In the genomic region with DNA sequence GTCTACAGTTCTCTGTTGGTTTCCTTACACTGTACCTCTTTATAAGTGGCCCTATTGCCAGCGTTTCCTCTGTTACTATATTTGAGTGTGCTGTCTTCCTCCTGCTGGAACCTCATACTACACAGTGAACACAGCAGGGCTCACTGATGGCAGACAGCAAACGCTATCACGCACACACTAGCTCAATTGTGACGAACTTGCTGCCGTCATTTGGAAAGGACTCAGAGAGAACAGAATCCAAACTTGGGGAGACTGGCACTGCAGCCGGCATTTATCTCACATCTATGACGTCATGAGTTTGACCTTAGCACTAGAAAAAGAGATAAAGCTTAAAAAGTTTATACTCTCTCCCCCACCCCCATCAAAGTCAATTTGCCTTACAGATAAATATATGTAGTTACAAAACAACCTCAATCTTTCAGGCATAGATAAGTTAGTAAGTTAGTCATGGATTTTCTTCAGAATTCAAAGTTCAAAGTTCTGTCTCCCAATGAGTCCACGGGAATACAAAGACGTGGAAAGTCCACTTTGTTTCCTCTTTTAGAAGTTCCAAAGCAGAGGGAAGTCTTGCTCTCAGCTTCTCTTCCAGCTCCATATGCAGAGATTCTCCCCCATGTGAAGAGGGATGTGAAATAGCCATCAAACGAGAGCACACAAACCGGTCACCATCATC, we compare ENCODE assay signal across 15 mouse cellular contexts.
DNase-seq lines count a peak whose midpoint lies in the region; ATAC-seq and TF ChIP-seq lines count a peak whose summit lies in the region.
"Had no signal": no experiment of that assay in that cellular context is flagged by ENCODE, and none has a peak within 500 bp of the region (broad histone marks: within the 10 kb centered on the region; RNA-seq: fewer than 3 reads in every experiment).

No protein-coding gene starts in this region.

- H3K9ac ChIP-seq in heart, postnatal 0 days (replicated peaks; ENCODE audit: low read depth, low read length), result no peak overlapping the region
- H3K9ac ChIP-seq in intestine, embryonic 14.5 days (ENCODE audit: low read length), result no peak overlapping the region
- H3K9ac ChIP-seq: forebrain, postnatal 0 days; limb, embryonic 13.5 days; midbrain, embryonic 12.5 days had no signal

- ATAC-seq in heart, postnatal 0 days (ENCODE audit: insufficient read depth, low read depth), result peak; percentile 30; the same call in 1 of the 2 replicates
- no peak for ATAC-seq in megakaryocyte, adult 5-6 weeks (ENCODE audit: poor library complexity, severe bottlenecking)
- ATAC-seq in intestine, embryonic 14.5 days (replicated peaks; ENCODE audit: low FRiP score, low TSS enrichment, low read depth), result no peak
- ATAC-seq: activated CD4-positive, CD25-positive, alpha-beta regulatory T cell, adult 4 months had no signal

- no peak for TF ChIP-seq CTCF in heart, postnatal 0 days (IDR thresholded peaks at IDR 0.05; ENCODE audit: low read depth)

- 19% methylated on average over 11 of the region's 11 CpGs for WGBS in heart, postnatal 0 days
- 43% methylated on average over 11 of the region's 11 CpGs for WGBS in heart, embryonic 10.5 days
- WGBS in intestine, embryonic 14.5 days, result 57% methylated on average over 11 of the region's 11 CpGs
- WGBS in limb, embryonic 10.5 days, result 88% methylated on average over 11 of the region's 11 CpGs

- no peaks in the 10 kb centered on the region for H3K27me3 ChIP-seq in heart, postnatal 0 days (ENCODE audit: control insufficient read depth, insufficient read depth, low read length)
- H3K27me3 ChIP-seq in heart, embryonic 10.5 days (ENCODE audit: insufficient read depth, poor library complexity, severe bottlenecking), result no peaks in the 10 kb centered on the region
- peaks cover 2% of the 10 kb centered on the region for H3K27me3 ChIP-seq in megakaryocyte, embryonic 14.5 days (replicated peaks)
- H3K27me3 ChIP-seq in intestine, embryonic 14.5 days (replicated peaks; ENCODE audit: control insufficient read depth, insufficient read depth, low read length), result no peaks in the 10 kb centered on the region
- no peaks in the 10 kb centered on the region for H3K27me3 ChIP-seq in limb, embryonic 10.5 days (ENCODE audit: low read depth, poor library complexity, severe bottlenecking)
- H3K27me3 ChIP-seq: limb, embryonic 13.5 days had no signal

- no peaks in the 10 kb centered on the region for H3K9me3 ChIP-seq in heart, postnatal 0 days (replicated peaks; ENCODE audit: control insufficient read depth, low read length)
- H3K9me3 ChIP-seq in heart, embryonic 10.5 days, result no peaks in the 10 kb centered on the region
- H3K9me3 ChIP-seq in megakaryocyte, embryonic 14.5 days, result no peaks in the 10 kb centered on the region
- no peaks in the 10 kb centered on the region for H3K9me3 ChIP-seq in intestine, embryonic 14.5 days (ENCODE audit: control insufficient read depth, low read length)
- H3K9me3 ChIP-seq in limb, embryonic 10.5 days (replicated peaks), result no peaks in the 10 kb centered on the region
- H3K9me3 ChIP-seq: limb, embryonic 13.5 days; midbrain, embryonic 12.5 days had no signal

- H3K36me3 ChIP-seq in heart, postnatal 0 days (replicated peaks; ENCODE audit: control insufficient read depth, insufficient read depth, low read length), result no peaks in the 10 kb centered on the region
- no peaks in the 10 kb centered on the region for H3K36me3 ChIP-seq in heart, embryonic 10.5 days
- no peaks in the 10 kb centered on the region for H3K36me3 ChIP-seq in megakaryocyte, embryonic 14.5 days (replicated peaks; ENCODE audit: low read length)
- H3K36me3 ChIP-seq in intestine, embryonic 14.5 days (ENCODE audit: control insufficient read depth, insufficient read depth, low read length), result no peaks in the 10 kb centered on the region
- no peaks in the 10 kb centered on the region for H3K36me3 ChIP-seq in limb, embryonic 10.5 days
- H3K36me3 ChIP-seq: limb, embryonic 13.5 days; midbrain, embryonic 12.5 days had no signal

- H3K4me1 ChIP-seq in heart, postnatal 0 days (ENCODE audit: control insufficient read depth, insufficient read depth), result no peaks in the 10 kb centered on the region
- H3K4me1 ChIP-seq in heart, embryonic 10.5 days, result peaks cover 12% of the 10 kb centered on the region
- peaks cover 23% of the 10 kb centered on the region for H3K4me1 ChIP-seq in megakaryocyte, embryonic 14.5 days
- H3K4me1 ChIP-seq in intestine, embryonic 14.5 days (replicated peaks; ENCODE audit: control insufficient read depth, insufficient read depth, low read length), result peaks cover 11% of the 10 kb centered on the region; the same call in 1 of the 2 replicates
- peaks cover 14% of the 10 kb centered on the region; the same call in 1 of the 2 replicates for H3K4me1 ChIP-seq in limb, embryonic 10.5 days
- H3K4me1 ChIP-seq: midbrain, embryonic 12.5 days had no signal

- TF ChIP-seq EP300 in heart, postnatal 0 days (IDR thresholded peaks at IDR 0.05; ENCODE audit: low read depth), result no peak

- no peak overlapping the region for H3K27ac ChIP-seq in heart, postnatal 0 days (ENCODE audit: low read depth)
- no peak overlapping the region for H3K27ac ChIP-seq in heart, embryonic 10.5 days
- H3K27ac ChIP-seq in intestine, embryonic 14.5 days (ENCODE audit: low read depth), result no peak overlapping the region
- no peak overlapping the region for H3K27ac ChIP-seq in limb, embryonic 10.5 days
- H3K27ac ChIP-seq: gastrocnemius, adult 2 months; kidney, postnatal 0 days; limb, embryonic 13.5 days; midbrain, embryonic 12.5 days had no signal

- no peak overlapping the region for H3K4me3 ChIP-seq in heart, postnatal 0 days (ENCODE audit: low read depth, low read length)
- H3K4me3 ChIP-seq in heart, embryonic 10.5 days, result no peak overlapping the region
- H3K4me3 ChIP-seq in megakaryocyte, embryonic 14.5 days (replicated peaks), result peak overlapping the region; percentile 81
- H3K4me3 ChIP-seq in intestine, embryonic 14.5 days (ENCODE audit: low read depth, low read length), result no peak overlapping the region
- H3K4me3 ChIP-seq in limb, embryonic 10.5 days, result no peak overlapping the region
- H3K4me3 ChIP-seq: gastrocnemius, adult 2 months; limb, embryonic 13.5 days; midbrain, embryonic 12.5 days had no signal

- H3K4me2 ChIP-seq in heart, postnatal 0 days (ENCODE audit: low read depth, low read length), result no peak overlapping the region
- no peak overlapping the region for H3K4me2 ChIP-seq in intestine, embryonic 14.5 days (ENCODE audit: low read length)
- H3K4me2 ChIP-seq: limb, embryonic 13.5 days; midbrain, embryonic 12.5 days had no signal

- peak; percentile 19 for DNase-seq in heart, postnatal 0 days (ENCODE audit: low spot score)
- no peak for DNase-seq in heart, embryonic 10.5 days (ENCODE audit: low spot score)
- DNase-seq in intestine, embryonic 14.5 days (ENCODE audit: low spot score), result peak; percentile 53
- no peak for DNase-seq in limb, embryonic 10.5 days (ENCODE audit: low spot score)
- no peak for DNase-seq in embryo, embryonic 9.5 days (ENCODE audit: extremely low spot score)
- DNase-seq: spleen, adult 18-20 months; thymus, postnatal 36 days had no signal

Comparison
In these comparisons a context has a peak if more than half of its experiments do, and no peak if none do; other contexts are left out.
1. DNase-seq: peak in heart, postnatal 0 days (single experiment) and intestine, embryonic 14.5 days (single experiment); none in heart, embryonic 10.5 days (single experiment), limb, embryonic 10.5 days (single experiment) and embryo, embryonic 9.5 days (single experiment).